Mouse (Mus musculus): ENCODE data around the gene Sash3.

Gene Sash3

GRCm38 (mm10) chrX:48146262-48146661 is at the start of gene Sash3:
TSS of gene Sash3 (plus strand) at chrX:48146436.
- DNase-seq (ENCODE audit: low spot score) = no peak

- DNase-seq (ENCODE audit: low spot score) = no peak
Measured at GRCm38 (mm10) chrX:48096580-48096979, 49.7 kb upstream of the Sash3 start.

GRCm38 (mm10) chrX:48098470-48099129 is 47.6 kb upstream of the Sash3 start:
- DNase-seq (ENCODE audit: low spot score) = no peak

GRCm38 (mm10) chrX:48099871-48100270 is 46.4 kb upstream of the Sash3 start:
- peak; percentile 12 for DNase-seq (ENCODE audit: low spot score)

GRCm38 (mm10) chrX:48103256-48103655 is 43.0 kb upstream of the Sash3 start:
- DNase-seq (ENCODE audit: low spot score) = no peak

GRCm38 (mm10) chrX:48104736-48105441 is 41.3 kb upstream of the Sash3 start:
- DNase-seq (ENCODE audit: low spot score) = no peak

- DNase-seq (ENCODE audit: low spot score) = no peak
Measured at GRCm38 (mm10) chrX:48106226-48106625, 40.0 kb upstream of the Sash3 start.

- no peak for DNase-seq (ENCODE audit: low spot score)
Measured at GRCm38 (mm10) chrX:48108394-48109315, 37.6 kb upstream of the Sash3 start, which contains the start of gene Xpnpep2. TSS of gene Xpnpep2 (plus strand) at chrX:48108725.

- DNase-seq (ENCODE audit: low spot score) = no peak
Measured at GRCm38 (mm10) chrX:48109316-48109655, 37.0 kb upstream of the Sash3 start.

- DNase-seq (ENCODE audit: low spot score) = no peak
Measured at GRCm38 (mm10) chrX:48119294-48119693, 26.9 kb upstream of the Sash3 start.

- peak; percentile 53 for DNase-seq (ENCODE audit: low spot score)
Measured at GRCm38 (mm10) chrX:48124132-48125071, 21.8 kb upstream of the Sash3 start.

- no peak for DNase-seq (ENCODE audit: low spot score)
Measured at GRCm38 (mm10) chrX:48126903-48127476, 19.2 kb upstream of the Sash3 start.

- no peak for DNase-seq (ENCODE audit: low spot score)
Measured at GRCm38 (mm10) chrX:48127502-48128218, 18.6 kb upstream of the Sash3 start.

- DNase-seq (ENCODE audit: low spot score) = no peak
Measured at GRCm38 (mm10) chrX:48129167-48129566, 17.1 kb upstream of the Sash3 start.

- no peak for DNase-seq (ENCODE audit: low spot score)
Measured at GRCm38 (mm10) chrX:48136935-48137334, 9.3 kb upstream of the Sash3 start.

GRCm38 (mm10) chrX:48138011-48138410 is 8.2 kb upstream of the Sash3 start:
- DNase-seq (ENCODE audit: low spot score) = no peak

GRCm38 (mm10) chrX:48138539-48139275 is 7.5 kb upstream of the Sash3 start:
- DNase-seq (ENCODE audit: low spot score) = no peak

GRCm38 (mm10) chrX:48139368-48140285 is 6.6 kb upstream of the Sash3 start:
- no peak for DNase-seq (ENCODE audit: low spot score)
